Mouse (Mus musculus) kidney, embryonic 14.5 days (tissue): ENCODE results near the gene Siva1. TPM values are rescaled to one million over a fixed set of nuclear protein-coding genes. Genes with fewer than 3 reads are reported as not detected.
A peak's percentile ranks its signal among the peaks of the same experiment; 100 is the strongest.

Source experiments
- ATAC-seq: fragments of 200-750 bp; cut with Nextera tagmentation; 2 replicates; pipeline ENCODE4 v1.8.0; 2017; ENCODE audit warnings: moderate number of reproducible peaks, mild to moderate bottlenecking, moderate TSS enrichment, moderate library complexity; ENCODE audit not compliant: low FRiP score, low TSS enrichment
- H3K27ac ChIP-seq: fragments of 300-500 bp; sonication (generic); 2 replicates; pipeline ENCODE4 v1.5.1; 2014; ENCODE audit warnings: low read depth, mild to moderate bottlenecking, low read length, moderate library complexity, mixed read lengths
- H3K27me3 ChIP-seq: fragments of 300-500 bp; sonication (generic); 2 replicates; pipeline ENCODE4 v1.6.1; 2014; ENCODE audit warnings: mild to moderate bottlenecking, low read length; ENCODE audit not compliant: control insufficient read depth, insufficient read depth
- H3K36me3 ChIP-seq: fragments of 300-500 bp; sonication (generic); 2 replicates; pipeline ENCODE4 v1.6.1; 2014; ENCODE audit warnings: low read length, mixed read lengths; ENCODE audit not compliant: control insufficient read depth, insufficient read depth
- H3K4me1 ChIP-seq: fragments of 300-500 bp; sonication (generic); 2 replicates; pipeline ENCODE4 v1.6.1; 2014; ENCODE audit warnings: low read length, mixed read lengths; ENCODE audit not compliant: control insufficient read depth, insufficient read depth
- H3K4me2 ChIP-seq: fragments of 300-500 bp; sonication (generic); replicated peaks from 2 replicates; pipeline ENCODE4 v1.6.1; 2014; ENCODE audit warnings: low read depth, mild to moderate bottlenecking, low read length
- H3K4me3 ChIP-seq: fragments of 300-500 bp; sonication (generic); 2 replicates; pipeline ENCODE4 v1.5.1; 2014; ENCODE audit warnings: mild to moderate bottlenecking, low read length
- H3K9ac ChIP-seq: fragments of 300-500 bp; sonication (generic); 2 replicates; pipeline ENCODE4 v1.6.1; 2014; ENCODE audit warnings: low read depth, mild to moderate bottlenecking, low read length, moderate library complexity
- H3K9me3 ChIP-seq: fragments of 300-500 bp; sonication (generic); 2 replicates; pipeline ENCODE4 v1.6.1; 2016; ENCODE audit warnings: low read length; ENCODE audit not compliant: control insufficient read depth
- WGBS: fragments of 180-500 bp; shearing (Covaris S2); extraction: QIAGEN DNeasy Blood & Tissue Kit; methylation state at CpG from one replicate; pipeline ENCODE4 v1.1.7; 2014; 5-methylcytosine and 5-hydroxymethylcytosine counted together
- polyA plus RNA-seq: library from polyadenylated mRNA; unstranded; fragments of >200 nt; fragmentation: Nextera tagmentation; extraction: Ambion mirVana; gene quantifications from 2 replicates; pipeline ENCODE4 v1.2.1, GENCODE M21; 2014

Gene Siva1
- polyA plus RNA-seq, 1 experiment from 2014 or later, result 314 TPM

GRCm38 (mm10) chr12:112667619-112668297, 23.3 kb downstream of the Siva1 start:
- Histone ChIP-seq H3K27me3 (no peaks in the 10 kb centered on the region), H3K9me3 (no peaks in the 10 kb centered on the region), H3K27ac (no peak overlapping the region), H3K36me3 (peaks cover 77% of the 10 kb centered on the region), H3K4me3 (no peak overlapping the region), H3K4me2 (no peak overlapping the region), H3K4me1 (peaks cover 75% of the 10 kb centered on the region), H3K9ac (no peak overlapping the region)
- no peak for ATAC-seq
- WGBS, result 68% methylated on average over 10 of the region's 10 CpGs

GRCm38 (mm10) chr12:112670718-112671393, 26.4 kb downstream of the Siva1 start:
- Histone ChIP-seq H3K27ac (peak overlapping the region; percentile 30; the same call in 1 of the 2 replicates), H3K27me3 (no peaks in the 10 kb centered on the region), H3K9me3 (no peaks in the 10 kb centered on the region), H3K4me2 (peak overlapping the region; percentile 70), H3K36me3 (peaks cover 52% of the 10 kb centered on the region), H3K4me1 (peaks cover 71% of the 10 kb centered on the region), H3K9ac (peak overlapping the region; percentile 100), H3K4me3 (peak overlapping the region; percentile 4; the same call in 1 of the 2 replicates)
- ATAC-seq, result no peak
- WGBS, result 34% methylated on average over 9 of the region's 9 CpGs

GRCm38 (mm10) chr12:112671891-112672290, 27.4 kb downstream of the Siva1 start:
- Histone ChIP-seq H3K4me1 (peaks cover 62% of the 10 kb centered on the region), H3K27ac (no peak overlapping the region), H3K27me3 (no peaks in the 10 kb centered on the region), H3K4me3 (peak overlapping the region; percentile 97), H3K9ac (peak overlapping the region; percentile 100; the same call in 1 of the 2 replicates), H3K9me3 (no peaks in the 10 kb centered on the region), H3K4me2 (peak overlapping the region; percentile 70), H3K36me3 (peaks cover 46% of the 10 kb centered on the region)
- WGBS, result 87% methylated on average over 7 of the region's 7 CpGs
- ATAC-seq, result no peak

DNA sequence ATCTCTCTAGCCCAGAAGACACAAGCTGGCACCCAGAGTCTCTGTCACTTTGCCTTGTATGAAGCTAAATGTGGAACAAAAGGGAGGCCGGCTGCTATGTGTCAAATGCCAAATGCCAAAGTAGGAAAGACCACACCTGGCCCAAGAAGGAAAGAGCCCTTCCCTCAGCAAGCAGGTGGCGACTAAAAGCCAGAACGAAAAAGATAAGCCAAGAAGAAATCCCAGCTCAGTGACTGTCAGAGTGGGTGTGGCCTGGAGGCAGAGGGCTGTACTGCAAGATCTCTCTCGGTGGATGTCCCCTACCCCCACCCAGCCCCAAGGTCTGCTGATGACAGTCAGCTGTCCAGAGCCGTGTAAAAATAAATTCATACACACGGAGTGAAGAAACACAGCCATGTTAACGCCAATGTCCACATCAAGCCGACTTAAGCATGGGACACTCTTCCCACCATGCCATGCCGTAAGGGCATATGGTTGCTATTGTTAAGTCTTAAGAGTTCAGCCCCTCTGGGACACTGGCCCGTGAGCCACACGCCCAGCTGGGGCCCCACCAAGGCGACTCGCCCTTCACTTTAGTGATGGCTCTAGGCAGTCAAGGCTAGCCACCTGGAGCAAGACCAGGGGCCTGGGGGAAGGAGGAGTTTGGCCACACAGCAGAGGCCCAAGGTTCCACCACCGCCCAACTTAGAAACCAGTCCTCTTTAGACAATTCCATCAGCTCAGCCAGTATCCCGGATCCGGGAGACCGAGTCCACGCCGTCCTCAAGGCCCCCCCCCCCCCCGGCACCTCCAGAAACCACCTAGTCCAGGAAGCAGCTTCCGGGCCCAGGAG, 28.5 kb downstream of the Siva1 start:
- Histone ChIP-seq H3K27me3 (no peaks in the 10 kb centered on the region), H3K9me3 (no peaks in the 10 kb centered on the region), H3K27ac (peak overlapping the region; percentile 98), H3K9ac (peak overlapping the region; percentile 100), H3K36me3 (peaks cover 37% of the 10 kb centered on the region), H3K4me1 (peaks cover 62% of the 10 kb centered on the region), H3K4me2 (peak overlapping the region; percentile 70), H3K4me3 (peak overlapping the region; percentile 97)
- ATAC-seq, result 0 out of 2 replicates have a peak, but pooled peaks have one; percentile 1
- 2% methylated on average over 21 of the region's 21 CpGs for WGBS

GRCm38 (mm10) chr12:112673576-112674091, 29.2 kb downstream of the Siva1 start:
- Histone ChIP-seq H3K9me3 (no peaks in the 10 kb centered on the region), H3K9ac (peak overlapping the region; percentile 100), H3K27me3 (no peaks in the 10 kb centered on the region), H3K36me3 (peaks cover 30% of the 10 kb centered on the region), H3K4me2 (peak overlapping the region; percentile 70), H3K27ac (peak overlapping the region; percentile 98), H3K4me3 (peak overlapping the region; percentile 97), H3K4me1 (peaks cover 62% of the 10 kb centered on the region)
- 0 out of 2 replicates have a peak, but pooled peaks have one; percentile 1 for ATAC-seq
- WGBS, result 1% methylated on average over 24 of the region's 68 CpGs

DNA sequence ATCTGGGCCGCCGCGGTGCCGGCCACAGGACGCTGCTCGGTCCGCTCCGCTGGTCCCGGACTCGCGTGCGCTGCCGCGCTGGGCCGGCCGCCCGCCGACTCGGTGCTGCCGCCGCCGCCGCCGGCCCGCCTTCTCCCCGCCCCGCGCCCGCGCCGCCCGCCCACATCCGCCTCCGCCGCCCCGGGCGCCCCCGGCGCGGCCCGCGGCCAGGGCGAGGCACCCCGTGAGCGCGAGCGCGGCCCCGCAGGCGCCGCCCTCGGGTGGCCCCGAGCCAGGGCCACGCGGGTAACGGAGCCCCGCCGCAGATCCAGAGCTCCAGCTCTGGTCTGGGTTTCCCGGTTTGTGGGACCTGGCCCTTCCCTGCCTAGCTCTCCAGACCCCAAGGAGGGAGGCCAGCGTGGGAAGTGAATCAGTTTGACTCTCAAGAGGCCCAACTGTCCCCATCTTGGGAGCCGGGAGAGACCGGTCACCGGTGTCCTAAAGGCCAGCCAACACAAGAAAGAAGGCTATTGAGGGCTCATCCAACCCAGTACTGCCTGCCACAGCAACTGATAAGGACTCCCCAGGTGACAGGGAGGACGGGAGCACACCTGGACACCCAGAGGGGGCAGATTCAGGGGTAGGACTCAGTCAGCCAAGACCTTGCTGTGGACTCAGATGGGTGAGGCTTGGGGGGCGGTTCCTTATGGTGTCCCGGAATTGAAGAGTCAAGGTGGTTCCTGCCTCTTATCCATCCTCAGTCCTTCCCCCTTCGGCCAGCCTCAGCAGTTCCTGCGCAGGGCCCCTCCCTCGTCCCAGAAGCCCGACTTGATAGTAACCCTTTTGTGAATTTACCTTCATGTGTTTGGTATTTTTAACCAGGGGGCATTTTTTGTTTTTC, 29.9 kb downstream of the Siva1 start, which contains the start of gene Akt1:
TSS of gene Akt1 (minus strand) at position 753 of the 880 bp plus-strand sequence.
- peak; percentile 11; the same call in 1 of the 2 replicates for ATAC-seq
- H3K9me3 ChIP-seq, result no peaks in the 10 kb centered on the region
- H3K27me3 ChIP-seq, result peaks cover 4% of the 10 kb centered on the region
- peaks cover 23% of the 10 kb centered on the region for H3K36me3 ChIP-seq
- H3K4me3 ChIP-seq, result peak within 1 kb of the TSS; percentile 97
- H3K4me1 ChIP-seq, result peaks cover 56% of the 10 kb centered on the region
- peak within 1 kb of the TSS; percentile 100 for H3K9ac ChIP-seq
- peak within 1 kb of the TSS; percentile 98 for H3K27ac ChIP-seq
- H3K4me2 ChIP-seq, result peak within 1 kb of the TSS; percentile 70
- under 1% methylated on average over 60 of the region's 70 CpGs for WGBS

GRCm38 (mm10) chr12:112675245-112676035, 31.0 kb downstream of the Siva1 start:
- peak overlapping the region; percentile 38; the same call in 1 of the 2 replicates for H3K9ac ChIP-seq
- H3K9me3 ChIP-seq, result no peaks in the 10 kb centered on the region
- 16% methylated on average over 18 of the region's 18 CpGs for WGBS
- H3K4me3 ChIP-seq, result peak overlapping the region; percentile 97
- H3K27ac ChIP-seq, result peak overlapping the region; percentile 91
- ATAC-seq, result peak; percentile 40
- H3K4me2 ChIP-seq, result peak overlapping the region; percentile 70
- H3K4me1 ChIP-seq, result peaks cover 51% of the 10 kb centered on the region
- H3K27me3 ChIP-seq, result peaks cover 14% of the 10 kb centered on the region
- peaks cover 12% of the 10 kb centered on the region for H3K36me3 ChIP-seq
